Mouse (Mus musculus): ENCODE measurements at regions not wholly inside any gene's neighbourhood (a gene's known extent, or its start where the extent isn't known, plus 50 kb on each side); places are given as distances from the start of the nearest gene placed in this dataset.

GRCm38 (mm10) chr1:111754263-111754857 is 110.4 kb downstream of the Dsel start:
- no peaks in the 10 kb centered on the region for H3K27me3 ChIP-seq (ENCODE audit: control insufficient read depth, insufficient read depth, low read length)
- H3K9ac ChIP-seq (ENCODE audit: low read length): peak overlapping the region; percentile 27
- H3K9me3 ChIP-seq (ENCODE audit: control insufficient read depth, low read length): no peaks in the 10 kb centered on the region
- H3K36me3 ChIP-seq (ENCODE audit: control insufficient read depth, insufficient read depth, low read length): no peaks in the 10 kb centered on the region
- DNase-seq (ENCODE audit: low spot score, missing footprints): no peak
- no peaks in the 10 kb centered on the region for H3K4me1 ChIP-seq (ENCODE audit: control insufficient read depth, insufficient read depth, low read length)
- ATAC-seq (ENCODE audit: low FRiP score): peak; percentile 76
- peak overlapping the region; percentile 20 for H3K4me3 ChIP-seq (ENCODE audit: low read depth, low read length)
- peak overlapping the region; percentile 42 for H3K4me2 ChIP-seq
- WGBS: 9% methylated on average over 16 of the region's 20 CpGs
- H3K27ac ChIP-seq (ENCODE audit: low read depth, low read length): no peak overlapping the region
